In genomic region chr19:23444910-23445845, GRCm38 (mm10) we compare ENCODE assay signal across 13 mouse cellular contexts. TPM values are rescaled to one million over a fixed set of nuclear protein-coding genes. Genes with fewer than 3 reads are reported as not detected.
DNase-seq lines count a peak whose midpoint lies in the region; ATAC-seq and TF ChIP-seq lines count a peak whose summit lies in the region.
"Had no signal": no experiment of that assay in that cellular context is flagged by ENCODE, and none has a peak within 500 bp of the region (broad histone marks: within the 10 kb centered on the region; RNA-seq: fewer than 3 reads in every experiment).

No protein-coding gene starts in this region.

- no peaks in the 10 kb centered on the region for H3K9me3 ChIP-seq in lung, embryonic 16.5 days (ENCODE audit: control insufficient read depth, low read length)
- no peaks in the 10 kb centered on the region for H3K9me3 ChIP-seq in midbrain, embryonic 10.5 days (replicated peaks)
- H3K9me3 ChIP-seq: intestine, embryonic 15.5 days; neural tube, embryonic 12.5 days had no signal

- no peak overlapping the region for H3K4me3 ChIP-seq in kidney, adult 2 months (ENCODE audit: insufficient read depth, low read depth, low read length)
- no peak overlapping the region for H3K4me3 ChIP-seq in lung, embryonic 16.5 days (ENCODE audit: low read length)
- no peak overlapping the region for H3K4me3 ChIP-seq in midbrain, embryonic 10.5 days
- H3K4me3 ChIP-seq: forebrain, embryonic 13.5 days; intestine, embryonic 15.5 days; neural tube, embryonic 12.5 days had no signal

- no peaks in the 10 kb centered on the region for H3K36me3 ChIP-seq in kidney, adult 2 months (ENCODE audit: control insufficient read depth, insufficient read depth, low read length)
- no peaks in the 10 kb centered on the region for H3K36me3 ChIP-seq in lung, embryonic 16.5 days (ENCODE audit: control insufficient read depth, insufficient read depth, low read length)
- H3K36me3 ChIP-seq in midbrain, embryonic 10.5 days: no peaks in the 10 kb centered on the region
- H3K36me3 ChIP-seq: intestine, embryonic 15.5 days; neural tube, embryonic 12.5 days had no signal

- peak; percentile 76 for ATAC-seq in lung, embryonic 16.5 days (ENCODE audit: low read depth)
- ATAC-seq: forebrain, embryonic 13.5 days; intestine, embryonic 15.5 days had no signal

- 33% methylated on average over 7 of the region's 7 CpGs for WGBS in kidney, adult 2 months
- WGBS in lung, embryonic 16.5 days: 27% methylated on average over 7 of the region's 7 CpGs
- 67% methylated on average over 7 of the region's 7 CpGs for WGBS in midbrain, embryonic 10.5 days

- H3K4me1 ChIP-seq in kidney, adult 2 months (ENCODE audit: control insufficient read depth, insufficient read depth, low read length): no peaks in the 10 kb centered on the region
- peaks cover 9% of the 10 kb centered on the region for H3K4me1 ChIP-seq in lung, embryonic 16.5 days (replicated peaks; ENCODE audit: control insufficient read depth, insufficient read depth, low read length)
- peaks cover 24% of the 10 kb centered on the region for H3K4me1 ChIP-seq in midbrain, embryonic 10.5 days

- no peak overlapping the region for H3K4me2 ChIP-seq in lung, embryonic 16.5 days (ENCODE audit: low read depth, low read length)
- H3K4me2 ChIP-seq: forebrain, embryonic 13.5 days; intestine, embryonic 15.5 days; midbrain, embryonic 11.5 days; neural tube, embryonic 12.5 days had no signal

- H3K27me3 ChIP-seq in kidney, adult 2 months (replicated peaks; ENCODE audit: control insufficient read depth, insufficient read depth, low read length): 0 out of 2 replicates have a peak, but pooled peaks cover 1% of the 10 kb centered on the region
- no peaks in the 10 kb centered on the region for H3K27me3 ChIP-seq in lung, embryonic 16.5 days (ENCODE audit: control insufficient read depth, insufficient read depth, low read depth, low read length)
- peaks cover 33% of the 10 kb centered on the region for H3K27me3 ChIP-seq in midbrain, embryonic 10.5 days (ENCODE audit: low read depth, poor library complexity, severe bottlenecking)
- H3K27me3 ChIP-seq: intestine, embryonic 15.5 days had no signal

- TF ChIP-seq CTCF in kidney, adult 2 months (conservative IDR thresholded peaks at IDR 0.05; ENCODE audit: insufficient read depth, insufficient read length, low read depth, low read length): no peak

- DNase-seq in kidney, postnatal 10 days: peak; percentile 7
- DNase-seq in kidney, adult 2 months: no peak
- peak; percentile 18 for DNase-seq in MEL-GATA-1-ER (ENCODE audit: extremely low read depth, low read depth)
- DNase-seq in cerebellum, adult 9-10 months: peak; percentile 19
- no peak for DNase-seq in spleen, postnatal 10 days (ENCODE audit: low spot score in 2 of 2)
- no peak for DNase-seq in midbrain, embryonic 10.5 days (ENCODE audit: low spot score)
- DNase-seq: gastrocnemius, postnatal 36 days; heart, postnatal 36 days had no signal

- H3K27ac ChIP-seq in kidney, adult 2 months (ENCODE audit: insufficient read depth, low read depth, low read length): no peak overlapping the region
- H3K27ac ChIP-seq in lung, embryonic 16.5 days (ENCODE audit: low read length): 0 out of 2 replicates have a peak overlapping the region, but pooled peaks have one; percentile 6
- no peak overlapping the region for H3K27ac ChIP-seq in midbrain, embryonic 10.5 days (replicated peaks)
- H3K27ac ChIP-seq: forebrain, embryonic 13.5 days; intestine, embryonic 15.5 days; neural tube, embryonic 12.5 days had no signal

- H3K9ac ChIP-seq in lung, embryonic 16.5 days (ENCODE audit: low read length): no peak overlapping the region
- H3K9ac ChIP-seq: forebrain, embryonic 13.5 days; intestine, embryonic 15.5 days; neural tube, embryonic 12.5 days had no signal

- TF ChIP-seq POLR2A in kidney, adult 2 months (IDR thresholded peaks at IDR 0.05; ENCODE audit: low read depth, low read length): no peak

RNA-seq across cellular contexts. Expression of gene Mamdc2, which starts 3.1 kb away (rescaled TPM):
- polyA plus RNA-seq in kidney, adult 2 months (2012; rRNA removed): 0.95 and 1.0 TPM in 2 replicates
- 4.6 and 5.2 TPM in 2 replicates for polyA plus RNA-seq in lung, embryonic 16.5 days (2015; fragmentation: Nextera tagmentation; extraction: Ambion mirVana)
- 1.0 and 1.5 TPM in 2 replicates for polyA plus RNA-seq in midbrain, embryonic 10.5 days (2016; fragmentation: Nextera tagmentation; extraction: Ambion mirVana)

Comparison
In these comparisons a context has a peak if more than half of its experiments do, and no peak if none do; other contexts are left out.
1. DNase-seq: peak in kidney, postnatal 10 days (single experiment), MEL-GATA-1-ER (single experiment) and cerebellum, adult 9-10 months (single experiment); none in kidney, adult 2 months (single experiment), spleen, postnatal 10 days (0 of 2) and midbrain, embryonic 10.5 days (single experiment).